Mouse (Mus musculus): ENCODE data around the gene Ak3. TPM values are rescaled to one million over a fixed set of nuclear protein-coding genes. Genes with fewer than 3 reads are reported as not detected.
A peak's percentile ranks its signal among the peaks of the same experiment; 100 is the strongest.

Ak3 gene
- polyA plus RNA-seq, 1 experiment from 2014 or later = 118 TPM

GRCm38 (mm10) chr19:29046961-29047333 is 814 bp downstream of the Ak3 start:
- H3K9me3 ChIP-seq (replicated peaks; ENCODE audit: control insufficient read depth, low read length) = no peaks in the 10 kb centered on the region
- peaks cover 18% of the 10 kb centered on the region for H3K4me1 ChIP-seq (ENCODE audit: control insufficient read depth, insufficient read depth, low read length)
- H3K36me3 ChIP-seq (ENCODE audit: control insufficient read depth, insufficient read depth, low read length) = no peaks in the 10 kb centered on the region
- H3K9ac ChIP-seq (ENCODE audit: low read length) = peak overlapping the region; percentile 96
- 21% methylated on average over 4 of the region's 4 CpGs for WGBS
- H3K27ac ChIP-seq (ENCODE audit: low read length) = peak overlapping the region; percentile 87
- peak overlapping the region; percentile 84 for H3K4me3 ChIP-seq (replicated peaks; ENCODE audit: low read length)
- no peaks in the 10 kb centered on the region for H3K27me3 ChIP-seq (ENCODE audit: control insufficient read depth, insufficient read depth, low read length)
- H3K4me2 ChIP-seq (ENCODE audit: low read depth, low read length) = peak overlapping the region; percentile 70
- no peak for ATAC-seq (ENCODE audit: insufficient read depth, low FRiP score)

- no peaks in the 10 kb centered on the region for H3K36me3 ChIP-seq (ENCODE audit: control insufficient read depth, insufficient read depth, low read length)
- H3K27me3 ChIP-seq (ENCODE audit: control insufficient read depth, insufficient read depth, low read length) = no peaks in the 10 kb centered on the region
- H3K9ac ChIP-seq (ENCODE audit: low read length) = peak overlapping the region; percentile 36; the same call in 1 of the 2 replicates
- 23% methylated on average over 15 of the region's 15 CpGs for WGBS
- peaks cover 18% of the 10 kb centered on the region for H3K4me1 ChIP-seq (ENCODE audit: control insufficient read depth, insufficient read depth, low read length)
- H3K9me3 ChIP-seq (replicated peaks; ENCODE audit: control insufficient read depth, low read length) = no peaks in the 10 kb centered on the region
- H3K27ac ChIP-seq (ENCODE audit: low read length) = peak overlapping the region; percentile 18
- H3K4me3 ChIP-seq (replicated peaks; ENCODE audit: low read length) = peak overlapping the region; percentile 84
- no peak for ATAC-seq (ENCODE audit: insufficient read depth, low FRiP score)
- peak overlapping the region; percentile 70 for H3K4me2 ChIP-seq (ENCODE audit: low read depth, low read length)
These were observed 1.7 kb downstream of the Ak3 start for GRCm38 (mm10) chr19:29045956-29046650.

GRCm38 (mm10) chr19:29045369-29045768 is 2.4 kb downstream of the Ak3 start:
- Histone ChIP-seq H3K27me3 (ENCODE audit: control insufficient read depth, insufficient read depth, low read length) (no peaks in the 10 kb centered on the region), H3K9me3 (replicated peaks; ENCODE audit: control insufficient read depth, low read length) (no peaks in the 10 kb centered on the region), H3K4me2 (ENCODE audit: low read depth, low read length) (peak overlapping the region; percentile 70; the same call in 1 of the 2 replicates), H3K36me3 (ENCODE audit: control insufficient read depth, insufficient read depth, low read length) (no peaks in the 10 kb centered on the region), H3K4me1 (ENCODE audit: control insufficient read depth, insufficient read depth, low read length) (peaks cover 18% of the 10 kb centered on the region), H3K9ac (ENCODE audit: low read length) (no peak overlapping the region), H3K27ac (ENCODE audit: low read length) (no peak overlapping the region), H3K4me3 (replicated peaks; ENCODE audit: low read length) (no peak overlapping the region)
- 63% methylated on average over 4 of the region's 4 CpGs for WGBS
- no peak for ATAC-seq (ENCODE audit: insufficient read depth, low FRiP score)

GRCm38 (mm10) chr19:29044353-29044768 is 3.4 kb downstream of the Ak3 start:
- no peaks in the 10 kb centered on the region for H3K9me3 ChIP-seq (replicated peaks; ENCODE audit: control insufficient read depth, low read length)
- H3K36me3 ChIP-seq (ENCODE audit: control insufficient read depth, insufficient read depth, low read length) = no peaks in the 10 kb centered on the region
- ATAC-seq (ENCODE audit: insufficient read depth, low FRiP score) = no peak
- no peaks in the 10 kb centered on the region for H3K27me3 ChIP-seq (ENCODE audit: control insufficient read depth, insufficient read depth, low read length)
- no peak overlapping the region for H3K27ac ChIP-seq (ENCODE audit: low read length)
- H3K9ac ChIP-seq (ENCODE audit: low read length) = no peak overlapping the region
- H3K4me3 ChIP-seq (replicated peaks; ENCODE audit: low read length) = no peak overlapping the region
- no peak overlapping the region for H3K4me2 ChIP-seq (ENCODE audit: low read depth, low read length)
- peaks cover 18% of the 10 kb centered on the region for H3K4me1 ChIP-seq (ENCODE audit: control insufficient read depth, insufficient read depth, low read length)
- WGBS = 46% methylated on average over 9 of the region's 9 CpGs

GRCm38 (mm10) chr19:29042647-29043046 is 5.1 kb downstream of the Ak3 start:
- H3K9ac ChIP-seq (ENCODE audit: low read length) = no peak overlapping the region
- H3K4me2 ChIP-seq (ENCODE audit: low read depth, low read length) = no peak overlapping the region
- no peak overlapping the region for H3K4me3 ChIP-seq (replicated peaks; ENCODE audit: low read length)
- WGBS = 74% methylated on average over 9 of the region's 9 CpGs
- H3K9me3 ChIP-seq (replicated peaks; ENCODE audit: control insufficient read depth, low read length) = no peaks in the 10 kb centered on the region
- peaks cover 15% of the 10 kb centered on the region for H3K4me1 ChIP-seq (ENCODE audit: control insufficient read depth, insufficient read depth, low read length)
- H3K27me3 ChIP-seq (ENCODE audit: control insufficient read depth, insufficient read depth, low read length) = no peaks in the 10 kb centered on the region
- no peak for ATAC-seq (ENCODE audit: insufficient read depth, low FRiP score)
- peaks cover 3% of the 10 kb centered on the region; the same call in 1 of the 2 replicates for H3K36me3 ChIP-seq (ENCODE audit: control insufficient read depth, insufficient read depth, low read length)
- H3K27ac ChIP-seq (ENCODE audit: low read length) = no peak overlapping the region

GRCm38 (mm10) chr19:29042143-29042542 is 5.6 kb downstream of the Ak3 start:
- Histone ChIP-seq H3K4me1 (ENCODE audit: control insufficient read depth, insufficient read depth, low read length) (peaks cover 15% of the 10 kb centered on the region), H3K9me3 (replicated peaks; ENCODE audit: control insufficient read depth, low read length) (no peaks in the 10 kb centered on the region), H3K36me3 (ENCODE audit: control insufficient read depth, insufficient read depth, low read length) (peaks cover 3% of the 10 kb centered on the region; the same call in 1 of the 2 replicates), H3K9ac (ENCODE audit: low read length) (no peak overlapping the region), H3K4me2 (ENCODE audit: low read depth, low read length) (no peak overlapping the region), H3K27me3 (ENCODE audit: control insufficient read depth, insufficient read depth, low read length) (no peaks in the 10 kb centered on the region), H3K27ac (ENCODE audit: low read length) (no peak overlapping the region), H3K4me3 (replicated peaks; ENCODE audit: low read length) (no peak overlapping the region)
- 73% methylated on average over 6 of the region's 6 CpGs for WGBS
- no peak for ATAC-seq (ENCODE audit: insufficient read depth, low FRiP score)

- H3K9me3 ChIP-seq (replicated peaks; ENCODE audit: control insufficient read depth, low read length) = no peaks in the 10 kb centered on the region
- WGBS = 67% methylated on average over 4 of the region's 4 CpGs
- H3K4me2 ChIP-seq (ENCODE audit: low read depth, low read length) = no peak overlapping the region
These were observed 7.6 kb downstream of the Ak3 start for GRCm38 (mm10) chr19:29040206-29040605.

GRCm38 (mm10) chr19:29039334-29039733 is 8.4 kb downstream of the Ak3 start:
- H3K36me3 ChIP-seq (ENCODE audit: control insufficient read depth, insufficient read depth, low read length) = peaks cover 7% of the 10 kb centered on the region; the same call in 1 of the 2 replicates
- H3K4me3 ChIP-seq (replicated peaks; ENCODE audit: low read length) = no peak overlapping the region
- H3K9ac ChIP-seq (ENCODE audit: low read length) = no peak overlapping the region
- no peaks in the 10 kb centered on the region for H3K9me3 ChIP-seq (replicated peaks; ENCODE audit: control insufficient read depth, low read length)
- H3K27me3 ChIP-seq (ENCODE audit: control insufficient read depth, insufficient read depth, low read length) = no peaks in the 10 kb centered on the region
- ATAC-seq (ENCODE audit: insufficient read depth, low FRiP score) = no peak
- no peak overlapping the region for H3K27ac ChIP-seq (ENCODE audit: low read length)
- H3K4me1 ChIP-seq (ENCODE audit: control insufficient read depth, insufficient read depth, low read length) = peaks cover 10% of the 10 kb centered on the region
- no peak overlapping the region for H3K4me2 ChIP-seq (ENCODE audit: low read depth, low read length)

More at GRCm38 (mm10) chr19:29040206-29040605, 7.6 kb downstream of the Ak3 start:
- H3K4me1 ChIP-seq (ENCODE audit: control insufficient read depth, insufficient read depth, low read length) = peaks cover 12% of the 10 kb centered on the region
- no peaks in the 10 kb centered on the region for H3K27me3 ChIP-seq (ENCODE audit: control insufficient read depth, insufficient read depth, low read length)
- no peak overlapping the region for H3K4me3 ChIP-seq (replicated peaks; ENCODE audit: low read length)
- no peak overlapping the region for H3K9ac ChIP-seq (ENCODE audit: low read length)
- H3K27ac ChIP-seq (ENCODE audit: low read length) = no peak overlapping the region
- peaks cover 3% of the 10 kb centered on the region; the same call in 1 of the 2 replicates for H3K36me3 ChIP-seq (ENCODE audit: control insufficient read depth, insufficient read depth, low read length)
- no peak for ATAC-seq (ENCODE audit: insufficient read depth, low FRiP score)

GRCm38 (mm10) chr19:29037541-29037940 is 10.2 kb downstream of the Ak3 start:
- no peaks in the 10 kb centered on the region for H3K9me3 ChIP-seq (replicated peaks; ENCODE audit: control insufficient read depth, low read length)
- H3K9ac ChIP-seq (ENCODE audit: low read length) = no peak overlapping the region
- no peak overlapping the region for H3K4me2 ChIP-seq (ENCODE audit: low read depth, low read length)
- WGBS = 90% methylated on average over 10 of the region's 10 CpGs
- ATAC-seq (ENCODE audit: insufficient read depth, low FRiP score) = no peak
- no peaks in the 10 kb centered on the region for H3K27me3 ChIP-seq (ENCODE audit: control insufficient read depth, insufficient read depth, low read length)
- peaks cover under 1% of the 10 kb centered on the region; the same call in 1 of the 2 replicates for H3K4me1 ChIP-seq (ENCODE audit: control insufficient read depth, insufficient read depth, low read length)
- H3K36me3 ChIP-seq (ENCODE audit: control insufficient read depth, insufficient read depth, low read length) = peaks cover 7% of the 10 kb centered on the region; the same call in 1 of the 2 replicates
- H3K4me3 ChIP-seq (replicated peaks; ENCODE audit: low read length) = no peak overlapping the region
- H3K27ac ChIP-seq (ENCODE audit: low read length) = no peak overlapping the region
